Mouse (Mus musculus): ENCODE measurements around the gene Mocs3.

The Mocs3 gene

DNA sequence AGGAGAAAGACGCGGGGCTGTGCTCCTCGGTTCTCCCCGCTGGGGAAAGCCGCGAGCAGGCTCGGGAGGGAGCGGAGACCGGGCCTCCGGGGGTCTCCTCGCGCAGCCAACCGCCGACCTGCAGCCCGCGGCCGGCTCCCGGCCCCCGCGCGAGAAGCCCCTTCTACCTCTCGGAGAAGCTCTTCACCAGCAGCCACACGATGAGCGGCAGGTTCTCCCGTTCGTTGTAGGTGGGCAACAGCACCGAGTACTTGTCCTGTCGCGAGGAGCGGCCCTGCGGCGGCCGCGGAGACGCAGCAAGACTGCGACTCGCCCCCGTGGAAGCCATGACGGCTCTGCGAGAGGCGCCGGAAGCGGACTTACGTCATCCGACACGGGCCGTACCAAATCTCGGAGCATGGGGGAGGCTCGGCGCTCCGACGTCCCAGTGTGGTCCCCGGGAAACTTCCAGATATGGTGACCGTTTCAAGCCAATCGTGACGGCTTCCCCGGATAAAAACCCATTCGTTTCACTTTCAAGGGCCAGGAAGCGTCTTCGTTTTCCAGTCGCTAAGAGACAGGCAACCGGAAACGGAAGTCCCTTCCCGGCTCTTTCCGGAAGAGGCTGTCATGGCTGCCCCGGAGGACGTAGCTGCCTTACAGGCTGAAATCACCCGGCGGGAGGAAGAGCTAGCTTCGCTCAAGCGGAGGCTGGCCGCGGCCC, at the start of gene Mocs3, which contains the start of the genes Gm20716 and Dpm1:
Gene Mocs3, plus strand, starts transcription at position 597 of the 703 bp plus-strand sequence.
Gene Gm20716, minus strand, starts transcription at position 339 of the 703 bp plus-strand sequence.
Gene Dpm1, minus strand, starts transcription at position 566 of the 703 bp plus-strand sequence.
- peak; percentile 62 for DNase-seq (ENCODE audit: low spot score)

DNA sequence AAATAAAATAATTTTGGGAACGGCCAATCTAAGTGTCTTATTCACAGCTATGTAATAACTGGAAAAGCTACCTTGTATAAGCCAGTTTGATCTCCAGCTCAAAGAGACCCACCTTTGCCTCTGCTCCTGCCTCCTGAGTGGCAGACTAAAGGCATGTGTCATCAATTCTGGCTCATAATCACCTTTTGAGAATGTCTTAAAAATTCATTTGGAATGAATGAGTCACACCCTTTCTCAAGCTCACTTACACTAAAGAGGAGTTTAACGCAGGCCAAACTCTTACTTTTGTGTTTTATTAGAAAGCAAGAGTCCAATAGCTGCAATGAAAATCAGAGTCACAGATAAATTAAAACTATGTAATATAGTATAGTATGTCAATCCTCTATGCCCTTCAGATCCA, 38.6 kb upstream of the Mocs3 start:
- no peak for DNase-seq (ENCODE audit: low spot score)

DNA sequence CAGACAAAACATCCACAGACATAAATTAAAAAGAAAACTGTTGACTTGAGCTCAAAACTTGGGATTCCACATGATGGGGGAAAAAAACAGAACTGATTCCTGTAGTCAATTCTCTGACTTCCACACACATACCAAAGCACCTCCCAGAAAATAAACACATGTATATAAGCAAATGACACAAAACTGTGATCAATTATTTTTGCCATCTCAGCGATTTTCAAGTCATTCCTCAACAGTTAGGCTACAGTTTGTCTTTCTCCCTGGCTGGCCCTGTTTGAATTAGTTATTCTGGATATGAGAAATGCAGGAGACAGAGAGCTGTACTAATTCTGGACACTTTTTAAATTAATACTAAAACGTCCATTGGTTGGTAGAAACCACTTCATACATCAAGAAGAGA, 36.7 kb upstream of the Mocs3 start:
- DNase-seq (ENCODE audit: low spot score): no peak

DNA sequence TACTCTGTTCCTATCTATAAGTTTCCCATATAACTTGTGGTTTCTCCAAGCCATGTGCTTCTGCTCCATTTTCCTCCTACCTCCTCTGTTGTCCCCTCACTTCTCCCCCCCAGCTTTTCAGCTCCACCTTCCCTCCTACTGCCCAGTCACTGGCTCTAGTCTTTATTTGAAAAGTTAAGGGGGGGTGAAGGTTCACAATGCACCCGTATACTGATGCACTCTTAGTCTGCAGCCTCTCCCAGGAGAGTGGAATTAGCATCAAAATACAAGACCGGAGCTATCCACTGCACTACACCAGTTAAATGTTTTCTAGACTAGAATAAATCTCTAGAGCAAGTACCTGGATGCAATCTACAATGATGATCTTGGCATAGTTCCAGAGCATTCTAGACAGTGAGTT, 34.7 kb upstream of the Mocs3 start:
- no peak for DNase-seq (ENCODE audit: low spot score)

DNA sequence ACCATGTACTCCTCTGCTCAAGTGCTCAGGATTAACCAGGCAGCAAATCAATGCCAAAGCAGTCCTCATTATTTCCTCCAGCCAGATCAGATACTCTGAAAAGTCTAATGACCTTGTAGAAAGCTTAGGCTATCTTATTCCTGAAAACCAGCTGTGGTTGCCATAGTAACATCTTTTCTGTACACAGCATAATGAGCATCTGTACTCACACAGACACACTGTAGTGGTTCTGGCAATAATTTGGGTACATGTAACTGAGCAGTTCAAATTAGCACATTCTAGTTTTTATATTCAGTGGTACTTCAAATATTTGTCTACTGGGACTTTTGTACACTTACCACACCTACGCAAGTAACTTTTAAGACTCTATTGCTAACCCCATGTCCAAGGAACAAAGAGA, 32.0 kb upstream of the Mocs3 start:
- DNase-seq (ENCODE audit: low spot score): no peak

DNA sequence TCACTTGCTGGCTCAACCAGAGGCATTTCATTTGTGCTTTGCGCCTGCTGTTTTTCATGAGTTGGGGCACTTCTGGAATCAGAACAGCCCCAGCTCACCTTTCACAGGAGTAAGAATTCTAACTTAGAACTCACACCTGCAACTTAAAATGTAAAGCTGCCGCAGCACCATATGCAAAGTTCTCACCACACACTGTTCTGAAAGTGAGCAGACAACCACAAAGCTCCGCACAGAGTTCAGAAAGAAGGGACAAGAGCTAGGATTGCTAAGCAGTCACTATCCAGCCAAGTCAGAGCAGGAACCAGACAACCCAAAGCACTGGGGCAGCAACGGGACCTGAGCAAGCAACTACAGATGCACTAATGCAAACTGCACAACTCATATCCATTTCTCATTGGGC, 30.9 kb upstream of the Mocs3 start:
- no peak for DNase-seq (ENCODE audit: low spot score)

DNA sequence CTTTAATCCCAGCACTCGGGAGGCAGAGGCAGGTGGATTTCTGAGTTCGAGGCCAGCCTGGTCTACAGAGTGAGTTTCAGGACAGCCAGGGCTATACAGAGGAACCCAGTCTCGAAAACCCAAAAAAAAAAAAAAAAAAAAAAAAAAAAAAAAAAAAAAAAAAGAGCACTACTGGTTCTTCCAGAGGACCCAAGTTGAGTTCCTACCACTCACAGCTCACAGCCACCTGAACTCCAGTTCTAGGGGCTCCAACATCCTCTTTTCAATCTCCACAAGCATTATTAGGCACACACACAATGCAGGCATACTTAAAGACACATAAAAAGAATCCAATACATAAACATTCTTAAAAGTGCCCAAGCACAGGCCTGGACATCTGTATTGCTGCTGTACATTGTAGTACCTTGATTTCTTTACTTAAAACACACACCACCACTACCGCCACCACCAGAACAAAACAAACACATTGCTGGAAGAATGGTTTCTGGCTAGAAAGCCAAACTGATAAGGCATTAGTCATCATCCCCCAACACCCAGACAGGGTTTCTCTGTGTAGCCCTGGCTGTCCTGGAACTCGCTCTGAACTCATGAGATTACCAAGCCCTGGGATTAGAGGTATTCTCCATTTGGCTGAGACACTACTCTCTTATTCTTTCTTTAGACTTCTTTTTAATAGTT, 30.3 kb upstream of the Mocs3 start:
- no peak for DNase-seq (ENCODE audit: low spot score)

DNA sequence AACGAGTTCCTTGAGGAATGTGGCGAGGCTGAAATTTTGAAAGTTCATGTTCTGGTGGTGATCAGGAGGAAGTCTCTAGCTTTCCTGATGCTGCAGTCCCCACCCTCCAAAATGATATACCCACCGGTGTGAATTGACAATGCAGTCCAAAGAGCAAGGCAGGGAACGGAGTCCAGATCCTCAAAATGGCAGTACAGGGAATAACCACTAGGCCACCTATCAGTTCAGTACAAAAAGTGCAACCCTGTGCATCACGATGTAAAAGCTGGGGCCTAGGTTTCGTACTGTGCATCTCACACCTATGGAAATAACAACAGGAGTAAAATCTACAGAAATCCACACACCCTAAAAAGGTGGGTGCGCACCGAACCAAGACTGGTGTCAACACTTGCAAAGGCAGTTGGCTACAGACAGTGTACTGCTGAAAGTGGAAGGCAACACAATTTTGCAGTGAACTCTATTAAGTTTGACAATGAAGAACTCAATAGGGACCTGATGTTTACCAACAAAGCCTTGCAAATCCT, 25.9 kb upstream of the Mocs3 start:
- DNase-seq (ENCODE audit: low spot score): no peak

DNA sequence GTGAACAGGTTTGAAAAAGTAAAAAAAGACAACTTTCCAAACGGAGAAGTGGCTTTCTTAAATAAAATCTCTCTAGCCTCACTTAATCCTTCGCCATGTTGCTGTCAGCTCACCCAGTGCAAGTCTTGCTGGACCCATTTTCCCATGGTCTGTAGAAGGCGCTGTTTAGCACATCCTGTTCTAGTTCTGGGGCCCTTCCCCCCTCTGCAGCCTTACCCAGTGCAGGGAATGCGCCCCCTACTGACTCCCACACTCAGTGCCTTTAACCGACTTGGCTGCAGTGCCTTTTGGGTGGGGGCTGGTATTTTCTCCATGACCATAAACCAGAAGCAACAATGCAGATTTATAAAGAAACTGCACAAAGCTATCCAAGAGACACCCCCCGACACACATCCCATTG, 25.2 kb upstream of the Mocs3 start:
- DNase-seq (ENCODE audit: low spot score): peak; percentile 68

DNA sequence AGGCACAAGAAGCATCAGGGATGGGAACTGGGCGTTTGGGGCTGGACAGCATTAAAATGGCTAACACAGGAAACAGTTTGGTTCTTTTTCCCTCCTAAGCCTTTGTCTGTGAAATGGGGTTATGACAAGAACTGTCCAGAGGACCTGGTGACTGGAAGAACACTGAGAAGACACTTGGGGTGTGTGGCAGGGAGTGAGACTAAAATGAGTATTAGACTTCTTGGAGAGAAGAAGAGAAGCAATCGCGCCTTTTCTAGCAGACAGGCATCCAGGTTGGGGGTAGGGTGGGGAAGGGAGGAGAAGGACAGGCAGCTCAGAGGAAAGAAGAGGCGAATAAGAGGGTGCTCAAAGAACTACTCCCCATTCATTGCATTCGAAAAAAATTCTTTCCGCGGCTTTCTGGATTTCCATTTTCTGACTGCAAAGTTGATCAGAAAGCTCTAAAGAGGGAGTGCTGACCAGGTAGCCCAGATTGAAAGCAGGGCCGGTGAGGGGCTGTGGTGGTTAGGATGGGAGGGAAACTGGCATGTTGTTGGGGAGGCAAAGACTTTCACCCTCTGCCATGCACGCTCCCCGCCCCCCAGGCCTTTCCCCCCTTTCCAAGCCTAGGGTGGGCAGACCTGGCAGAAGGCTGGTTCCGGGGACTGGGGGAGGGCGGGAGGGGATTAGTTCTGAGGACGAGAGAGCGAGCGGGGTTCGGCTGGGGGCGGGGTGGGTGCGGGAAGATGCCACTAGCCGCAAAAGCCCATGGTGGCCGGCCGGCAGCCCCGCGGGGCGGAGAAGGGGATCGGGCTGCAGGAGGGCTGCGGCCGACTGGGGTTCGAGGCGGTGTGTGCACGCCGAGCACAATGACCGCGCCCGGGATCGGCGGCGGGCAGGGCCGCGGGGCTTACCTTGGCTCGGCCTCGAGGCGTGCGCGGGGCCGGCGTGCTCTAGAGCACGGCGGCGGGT, 24.5 kb upstream of the Mocs3 start:
- no peak for DNase-seq (ENCODE audit: low spot score)

DNA sequence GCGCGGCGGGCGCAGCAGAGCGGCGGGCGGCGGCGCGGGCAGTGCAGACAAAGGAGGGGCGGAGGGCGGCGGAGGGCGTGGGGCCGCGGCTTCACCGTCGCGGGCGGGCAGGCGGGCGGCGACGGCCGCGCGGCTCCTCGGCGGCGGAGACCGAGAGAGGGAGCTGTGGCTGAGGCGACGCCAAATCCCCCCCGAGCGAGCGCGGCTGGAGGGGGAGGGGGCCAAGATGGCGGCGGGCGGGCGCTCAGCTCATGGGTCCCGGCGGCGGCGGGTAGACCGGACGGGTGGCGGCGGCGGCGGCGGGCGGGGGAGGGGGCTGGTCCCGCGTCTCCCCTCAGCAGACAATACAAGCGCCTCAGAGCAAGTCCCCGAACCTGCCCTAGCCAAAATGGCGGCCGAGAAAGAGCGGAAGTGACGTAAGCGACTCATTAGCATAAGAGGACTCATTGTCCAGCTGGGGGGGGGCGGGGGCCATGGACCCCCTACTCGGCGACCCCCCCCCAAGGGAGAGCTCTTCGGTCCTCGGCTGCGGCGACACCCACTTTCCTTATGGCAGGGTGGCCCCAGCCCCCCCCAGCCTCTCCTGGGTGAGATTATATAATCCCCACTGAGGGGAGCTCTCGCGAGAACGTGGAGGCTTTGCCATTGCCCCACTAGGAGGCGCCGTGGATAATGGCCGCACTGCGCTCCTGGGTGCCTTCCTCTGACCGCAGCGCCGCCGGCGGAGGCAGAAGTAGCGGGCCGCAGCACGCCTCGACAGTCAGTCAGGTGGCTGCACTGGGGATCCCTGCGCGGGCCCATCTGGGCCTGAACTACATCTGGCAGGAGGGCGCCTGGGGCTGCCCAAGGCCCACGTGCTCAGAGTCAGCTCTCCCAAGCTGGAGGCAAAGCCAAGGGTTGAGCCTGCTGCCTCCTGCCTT, 23.4 kb upstream of the Mocs3 start, which contains the start of gene Adnp:
Gene Adnp, minus strand, starts transcription at position 388 of the 920 bp plus-strand sequence.
- DNase-seq (ENCODE audit: low spot score): peak; percentile 92

DNA sequence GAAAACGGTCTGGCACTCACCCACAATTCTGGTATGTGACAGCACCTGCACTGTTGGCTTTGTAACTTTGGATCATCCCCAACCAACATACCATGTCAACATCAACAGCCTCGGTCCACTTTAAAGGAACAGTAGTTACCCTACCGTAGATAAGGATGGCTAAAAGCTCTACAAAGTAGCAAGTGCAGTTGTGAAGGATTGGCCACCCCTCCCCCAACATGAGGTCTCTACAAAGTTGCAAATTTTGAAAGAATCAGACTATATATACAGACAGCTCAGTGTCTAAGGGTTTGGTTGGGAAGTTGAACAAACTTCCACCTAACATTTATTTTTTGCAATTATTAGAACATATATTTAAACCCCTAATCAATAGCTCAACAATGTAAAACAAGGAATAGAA, 22.5 kb upstream of the Mocs3 start:
- no peak for DNase-seq (ENCODE audit: low spot score)

DNA sequence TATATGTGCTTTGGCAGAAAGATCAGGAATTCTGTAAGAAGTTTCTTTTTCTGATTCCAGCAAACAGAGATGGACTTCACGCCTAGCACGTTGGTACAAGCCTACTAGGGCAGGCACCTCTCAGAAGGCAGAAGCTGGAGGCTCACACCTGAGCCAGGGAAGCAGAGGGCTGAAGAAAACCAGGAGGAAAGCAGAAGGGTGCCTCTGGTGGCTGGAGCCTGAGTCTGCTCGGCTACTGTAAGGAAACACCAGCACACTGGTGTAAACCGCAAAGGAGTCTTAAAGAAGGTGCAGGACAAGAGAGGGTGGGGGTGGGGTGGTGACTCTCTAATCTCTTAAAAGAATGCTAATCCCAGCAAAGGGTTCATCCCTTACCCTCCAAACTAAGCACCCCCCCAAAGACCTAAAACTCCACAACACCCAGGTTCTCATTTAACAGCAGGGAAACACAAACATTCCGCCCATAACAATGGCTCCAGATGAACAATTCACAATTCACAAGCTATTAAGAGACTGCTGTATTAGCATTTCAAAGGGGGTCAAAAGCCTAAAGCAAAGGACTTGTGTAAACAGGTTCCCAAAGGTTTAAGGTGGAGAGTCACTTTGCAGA, 16.5 kb upstream of the Mocs3 start:
- DNase-seq (ENCODE audit: low spot score): no peak

DNA sequence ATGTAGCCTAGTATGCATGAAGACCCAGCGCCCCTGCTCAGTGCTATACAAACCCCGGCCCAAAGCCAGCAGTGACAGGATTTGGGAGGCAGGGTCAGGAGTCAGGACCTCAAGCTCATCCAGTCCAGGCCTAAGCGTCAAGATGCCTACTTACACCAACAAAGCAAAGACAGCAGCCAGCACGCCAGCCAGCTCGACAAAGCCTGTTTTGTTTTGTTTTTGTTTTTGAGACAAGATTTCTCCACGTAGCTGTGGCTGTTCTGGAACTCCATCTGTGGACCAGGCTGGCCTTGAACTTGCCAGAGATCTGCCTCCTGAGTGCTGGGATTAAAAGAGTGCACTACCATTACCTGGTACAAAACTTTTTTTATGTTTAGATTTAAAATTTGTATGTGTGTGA, 7.1 kb upstream of the Mocs3 start:
- DNase-seq (ENCODE audit: low spot score): no peak

DNA sequence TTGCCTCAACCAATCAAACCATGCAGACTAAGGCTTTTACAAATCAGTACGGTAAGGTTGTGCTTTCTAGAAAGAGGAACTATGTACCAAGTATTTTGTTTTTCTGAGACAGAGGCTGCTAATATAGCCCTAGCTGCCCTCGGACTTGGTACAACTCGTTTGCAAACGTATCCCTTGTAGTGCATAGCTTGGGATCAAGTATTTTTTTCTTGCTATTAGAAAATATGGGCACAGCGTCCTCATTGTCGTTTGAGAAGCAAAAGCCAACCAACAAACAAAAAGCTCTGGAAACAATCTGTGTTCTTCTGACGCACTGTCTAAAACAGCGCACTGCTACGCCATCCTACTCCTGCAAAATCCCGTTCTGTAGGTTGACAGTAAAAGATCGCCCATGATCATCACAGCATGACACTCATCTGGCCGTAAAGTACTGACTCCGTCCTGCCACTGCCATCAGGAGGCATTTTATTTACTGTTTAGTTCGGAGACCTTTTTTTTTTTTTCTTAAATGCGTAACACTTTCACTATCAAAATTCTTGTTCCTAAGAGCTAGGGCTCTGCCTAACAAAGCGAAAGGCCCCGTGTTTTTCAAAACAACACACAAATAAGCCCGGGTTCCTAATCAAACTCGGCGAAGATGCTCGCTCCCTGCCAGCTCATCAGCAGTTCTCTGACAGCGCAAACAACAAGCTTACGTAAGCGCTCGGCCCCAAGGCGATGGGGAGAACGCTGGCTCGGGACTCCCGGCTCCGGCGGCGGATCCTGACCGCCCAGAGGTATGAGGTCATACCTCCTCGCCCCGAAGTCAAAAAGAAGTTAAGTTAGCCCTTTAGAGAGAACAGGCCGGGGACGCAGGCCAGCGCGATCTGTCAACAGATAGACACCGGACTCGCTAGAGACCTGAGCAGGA, 1.1 kb upstream of the Mocs3 start:
- DNase-seq (ENCODE audit: low spot score): no peak

DNA sequence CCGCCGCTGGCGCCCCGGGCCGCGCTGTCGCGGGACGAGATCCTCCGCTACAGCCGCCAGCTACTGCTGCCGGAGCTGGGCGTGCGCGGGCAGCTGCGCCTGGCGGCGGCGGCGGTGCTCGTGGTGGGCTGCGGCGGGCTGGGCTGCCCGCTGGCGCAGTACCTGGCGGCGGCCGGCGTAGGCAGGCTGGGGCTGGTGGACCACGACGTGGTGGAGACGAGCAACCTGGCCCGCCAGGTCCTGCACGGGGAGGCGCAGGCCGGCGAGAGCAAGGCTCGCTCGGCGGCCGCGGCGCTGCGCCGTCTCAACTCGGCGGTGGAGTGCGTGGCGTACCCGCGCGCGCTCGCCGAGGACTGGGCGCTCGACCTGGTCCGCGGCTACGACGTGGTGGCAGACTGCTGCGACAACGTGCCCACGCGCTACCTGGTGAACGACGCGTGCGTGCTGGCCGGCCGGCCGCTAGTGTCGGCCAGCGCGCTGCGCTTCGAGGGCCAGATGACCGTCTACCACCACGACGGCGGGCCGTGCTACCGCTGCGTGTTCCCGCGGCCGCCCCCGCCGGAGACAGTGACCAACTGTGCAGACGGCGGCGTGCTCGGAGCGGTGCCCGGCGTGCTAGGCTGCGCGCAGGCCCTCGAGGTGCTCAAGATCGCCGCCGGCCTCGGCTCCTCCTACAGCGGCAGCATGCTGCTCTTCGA, 500 bp downstream of the Mocs3 start:
- DNase-seq (ENCODE audit: low spot score): no peak

DNA sequence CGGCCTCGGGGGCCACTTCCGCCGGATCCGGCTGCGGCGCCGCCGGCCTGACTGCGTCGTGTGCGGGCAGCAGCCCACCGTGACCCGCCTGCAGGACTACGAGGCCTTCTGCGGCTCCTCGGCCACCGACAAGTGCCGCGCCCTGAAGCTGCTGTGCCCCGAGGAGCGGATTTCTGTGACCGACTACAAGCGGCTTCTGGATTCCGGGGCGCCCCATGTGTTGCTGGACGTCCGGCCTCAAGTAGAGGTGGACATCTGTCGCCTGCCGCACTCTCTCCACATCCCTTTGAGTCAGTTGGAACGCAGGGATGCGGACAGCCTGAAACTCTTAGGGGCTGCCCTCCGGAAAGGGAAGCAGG, 1.0 kb downstream of the Mocs3 start:
- no peak for DNase-seq (ENCODE audit: low spot score)

DNA sequence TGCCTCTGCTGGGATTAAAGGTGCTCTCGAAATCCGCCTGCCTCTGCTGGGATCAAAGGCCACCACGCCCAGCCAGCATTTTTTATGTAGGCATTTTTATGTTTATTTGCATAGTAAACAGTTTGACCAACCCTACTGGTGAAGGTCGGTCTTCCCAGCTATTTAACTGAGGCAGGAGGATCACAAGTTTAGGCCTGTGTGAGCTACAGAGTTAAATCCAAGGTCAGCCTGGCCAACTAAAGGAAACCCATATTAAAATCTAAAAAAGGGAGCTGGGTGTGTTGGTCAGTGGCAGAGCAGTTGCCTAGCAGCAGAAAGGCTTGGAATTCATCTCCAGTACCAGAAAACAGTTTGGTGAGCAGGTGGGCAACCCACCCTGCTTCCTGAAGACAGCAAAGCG, 2.9 kb downstream of the Mocs3 start:
- DNase-seq (ENCODE audit: low spot score): no peak

DNA sequence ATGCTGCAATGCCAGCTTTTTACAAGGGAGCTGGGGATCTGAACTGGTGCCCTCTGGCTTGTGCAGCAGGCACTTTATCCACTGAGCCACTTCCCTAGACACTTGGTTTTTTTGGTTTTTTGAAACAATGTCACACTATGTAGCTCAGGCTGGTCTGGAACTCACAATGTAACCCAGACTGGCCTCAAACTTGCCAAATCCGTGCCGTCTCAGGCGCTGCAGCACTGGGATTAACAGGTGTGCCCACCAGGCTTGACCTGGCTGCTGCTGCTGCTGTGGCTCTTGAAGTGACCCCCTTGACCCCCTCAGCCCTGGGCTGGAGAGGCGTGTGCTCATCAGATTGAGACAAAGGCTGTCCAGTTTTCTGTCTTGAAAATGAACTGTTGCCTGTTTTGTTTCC, 7.9 kb downstream of the Mocs3 start:
- no peak for DNase-seq (ENCODE audit: low spot score)

Measured in ovary, adult 18-20 months (tissue).